Mouse (Mus musculus): Measurements from ENCODE around the gene Ocrl. TPM values are rescaled to one million over a fixed set of nuclear protein-coding genes. Genes with fewer than 3 reads are reported as not detected.

The Ocrl gene
- total RNA-seq, 2 experiments from 2014 or later, result 11.3 to 12.0 TPM

DNA sequence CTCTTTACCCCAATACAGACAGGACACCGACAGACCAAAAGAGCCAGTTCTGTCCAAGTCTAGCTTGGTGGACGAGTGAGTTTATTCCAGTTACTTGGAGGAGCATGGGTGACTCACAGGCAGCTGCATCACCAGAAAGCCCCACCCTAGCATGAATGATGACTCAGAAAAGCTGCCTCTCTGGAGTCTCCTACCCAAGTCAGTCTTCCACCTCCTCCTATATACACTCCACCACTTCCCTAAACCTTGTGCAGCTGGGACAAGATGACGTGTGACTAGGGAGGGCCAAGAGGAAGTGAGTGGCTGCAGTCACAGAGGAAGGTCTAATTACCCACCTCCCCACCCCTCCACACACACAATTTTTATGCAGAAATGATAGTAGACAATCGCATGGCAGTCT lies 64.4 kb downstream of the Ocrl start:
- peak; percentile 27 for DNase-seq (ENCODE audit: low spot score)

DNA sequence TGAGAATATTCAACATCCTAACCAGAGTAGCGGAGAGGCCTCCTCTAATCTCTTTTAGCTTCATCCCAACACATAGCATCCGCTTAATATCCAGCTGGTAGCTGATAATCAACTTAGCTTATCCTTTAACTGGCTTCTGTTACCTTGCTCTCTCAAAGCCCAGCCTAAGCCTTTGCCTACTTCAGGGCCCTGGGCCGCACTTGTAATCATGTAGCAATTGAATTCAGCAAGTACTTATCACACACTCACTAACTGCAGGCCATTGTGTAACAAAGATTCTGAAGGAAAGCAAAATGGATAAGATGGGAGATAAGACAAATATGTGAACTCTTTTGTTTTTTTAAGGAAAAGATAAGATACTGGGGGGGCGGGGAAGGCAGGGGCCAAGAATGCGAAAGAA lies 64.9 kb downstream of the Ocrl start:
- DNase-seq (ENCODE audit: low spot score), result no peak

DNA sequence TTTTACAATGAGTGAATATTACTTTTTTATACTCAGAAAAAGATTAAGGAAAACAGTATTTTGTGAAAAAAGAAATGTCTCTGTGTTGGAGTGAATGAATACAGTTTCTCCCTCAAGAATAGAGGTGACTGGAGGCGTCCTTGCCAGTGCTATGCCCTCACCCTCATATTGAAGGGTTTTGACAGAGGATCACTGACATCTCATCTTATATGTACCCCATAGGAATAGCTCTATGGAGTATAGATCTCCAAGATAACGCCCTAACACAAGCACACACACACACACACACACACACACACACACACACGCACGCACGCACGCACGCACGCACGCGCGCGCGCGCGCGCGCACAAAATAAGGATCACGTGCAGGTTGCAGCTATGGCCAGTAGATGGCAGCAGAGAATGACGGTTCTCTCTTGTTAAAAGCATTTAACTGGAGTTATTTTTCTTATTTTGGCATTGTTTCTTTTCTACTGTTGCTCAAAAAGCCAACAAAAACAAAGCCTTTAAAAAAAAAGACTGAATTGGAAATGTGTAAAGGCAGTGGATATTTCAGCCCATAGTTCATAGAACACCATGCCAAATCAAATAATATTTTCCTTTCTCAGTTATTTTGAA lies 72.9 kb downstream of the Ocrl start:
- peak; percentile 60 for DNase-seq (ENCODE audit: low spot score)

DNA sequence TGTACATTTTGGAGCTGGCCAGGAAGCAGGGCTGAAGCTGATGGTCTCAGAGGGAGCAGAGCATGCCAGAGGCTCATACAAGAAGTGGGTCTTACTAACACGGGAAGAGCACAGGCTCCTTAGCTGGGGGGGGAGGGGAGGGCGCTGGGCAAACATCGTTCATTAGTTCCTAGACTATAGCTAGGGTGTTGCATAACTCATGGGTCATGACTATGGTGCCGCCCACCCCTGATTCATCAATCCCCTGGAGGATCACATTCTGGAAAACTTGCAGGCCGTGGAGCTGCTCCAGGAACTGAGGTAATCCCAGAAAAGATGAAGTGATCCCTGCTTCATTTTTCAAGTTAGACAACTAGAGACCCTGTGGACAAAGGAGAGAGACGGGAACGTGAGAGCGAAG lies 75.8 kb downstream of the Ocrl start:
- DNase-seq (ENCODE audit: low spot score), result peak; percentile 60

DNA sequence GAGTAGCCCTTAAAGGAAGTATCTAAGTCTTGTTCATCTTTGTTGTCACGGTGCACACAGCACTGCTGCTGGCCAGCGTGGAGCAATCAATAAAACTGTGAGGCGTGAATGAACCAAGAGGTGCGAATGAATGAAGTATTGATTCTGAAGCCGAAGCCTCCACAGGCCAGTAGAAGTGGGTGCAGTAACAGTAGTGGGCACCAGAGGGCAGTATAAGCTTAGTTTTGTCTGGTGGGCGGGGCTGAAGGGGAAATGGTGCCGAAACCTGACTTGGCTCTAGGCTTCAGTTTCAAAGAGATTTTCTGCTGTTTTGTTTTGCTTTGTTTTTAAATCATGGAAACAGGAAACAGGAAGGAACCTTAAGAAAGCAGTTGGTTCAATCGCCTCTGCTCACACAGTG lies 80.4 kb downstream of the Ocrl start:
- DNase-seq (ENCODE audit: low spot score), result peak; percentile 76

DNA sequence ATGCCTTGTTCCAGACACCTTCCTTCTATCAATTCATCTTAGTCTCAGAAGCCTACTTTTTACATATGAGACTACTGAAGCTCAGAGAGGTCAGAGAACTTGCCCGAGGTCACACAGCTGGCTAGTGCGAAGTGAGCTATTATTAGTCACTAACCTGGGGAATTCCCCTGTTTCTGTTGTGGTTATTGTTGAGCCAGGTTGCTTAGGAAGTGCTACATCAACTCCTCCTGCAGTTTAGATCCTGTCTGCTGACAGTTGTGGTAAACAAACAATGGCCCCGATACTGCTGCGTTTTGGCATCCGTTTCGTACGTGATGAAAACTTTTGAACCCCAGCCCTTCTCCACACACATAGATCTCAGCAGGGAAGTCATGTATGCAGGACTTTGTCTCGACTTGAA lies 86.2 kb downstream of the Ocrl start:
- DNase-seq (ENCODE audit: low spot score), result no peak

DNA sequence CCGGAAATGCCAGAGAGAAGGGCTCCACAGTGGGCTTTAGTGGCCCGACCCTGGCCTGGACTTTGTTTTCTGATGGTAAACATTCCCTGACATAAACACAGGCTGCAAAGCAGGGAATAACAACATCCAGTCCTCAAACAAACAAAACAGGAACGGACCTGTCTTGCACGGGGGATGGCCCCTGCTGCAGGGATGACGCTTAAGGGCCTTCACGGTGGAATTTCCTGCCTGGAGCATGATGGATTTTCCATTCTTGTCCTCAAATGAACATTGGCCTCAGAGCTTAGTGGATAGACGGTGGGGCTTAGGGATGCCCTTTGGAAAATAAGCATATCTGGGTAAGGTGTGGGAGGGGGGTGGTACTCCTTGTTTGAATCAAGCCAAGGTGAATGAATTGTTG lies 89.0 kb downstream of the Ocrl start:
- DNase-seq (ENCODE audit: low spot score), result no peak

DNA sequence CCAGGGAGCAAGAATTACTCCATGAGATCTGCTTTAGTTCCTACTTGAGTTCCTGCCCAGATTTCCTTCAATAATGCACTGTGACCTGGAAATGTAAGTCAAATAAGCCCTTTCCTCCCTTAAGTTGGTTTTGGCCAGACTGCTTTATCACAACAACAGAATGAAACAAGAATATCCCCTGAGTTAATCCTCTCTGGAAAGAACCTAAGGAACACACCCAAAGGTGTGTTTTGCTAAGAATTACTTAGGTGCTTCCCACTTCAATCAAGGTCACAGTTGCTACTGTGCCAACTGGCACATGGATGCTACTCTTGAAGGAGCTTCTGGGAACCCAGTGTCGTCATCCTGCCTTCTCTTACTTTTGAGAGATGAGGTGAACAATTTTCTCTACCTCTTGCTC lies 92.6 kb downstream of the Ocrl start:
- DNase-seq (ENCODE audit: low spot score), result no peak

DNA sequence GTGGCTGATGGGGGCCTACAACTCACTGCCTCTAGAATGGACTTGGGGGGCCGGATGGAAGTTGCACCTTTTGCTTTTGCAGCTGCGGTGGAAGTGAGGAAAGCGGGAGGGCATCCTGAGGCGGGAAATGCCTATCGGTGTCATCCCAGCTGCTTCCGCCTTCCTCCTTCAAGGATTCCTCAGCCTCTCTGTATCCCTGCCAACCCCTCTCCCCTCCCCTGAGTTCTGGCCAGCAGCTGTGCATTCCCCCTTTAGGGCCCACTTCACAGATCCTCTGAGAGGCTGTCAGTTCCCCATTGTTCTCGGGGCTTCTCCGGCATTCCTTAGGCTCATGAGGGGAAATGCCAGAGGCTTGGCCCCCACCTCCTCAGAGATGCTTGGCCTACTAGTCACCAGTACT lies 93.9 kb downstream of the Ocrl start:
- DNase-seq (ENCODE audit: low spot score), result no peak

DNA sequence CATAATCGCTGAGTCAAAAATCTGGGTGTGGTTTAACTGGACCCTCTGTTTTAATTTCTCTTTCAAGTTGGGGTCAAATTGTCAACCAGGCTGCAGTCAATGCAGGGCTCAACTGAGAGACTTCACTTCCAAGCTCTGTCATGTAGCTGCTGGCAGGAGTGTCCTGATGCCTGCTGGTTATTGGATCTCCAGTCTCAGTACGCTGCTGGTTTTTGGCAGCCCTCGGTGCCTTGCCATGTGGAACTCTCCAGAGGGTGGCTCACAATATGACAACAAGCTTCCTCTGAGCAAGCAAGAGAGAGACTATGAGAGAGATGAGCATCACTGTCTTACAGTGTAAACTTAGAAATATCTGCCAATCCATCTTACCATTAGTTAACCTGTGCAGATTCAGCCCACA lies 99.5 kb downstream of the Ocrl start:
- DNase-seq (ENCODE audit: low spot score), result no peak

Other genes starting within 250 kb of the Ocrl start
- gene Smarca1, start 19.4 kb upstream of the Ocrl start, total RNA-seq (2021), result 1 to 10 TPM; 3.9 to 4.8 TPM
- under 1 TPM; 0.59 to 0.85 TPM for gene Apln, start 122.5 kb downstream of the Ocrl start, total RNA-seq (2021)
- gene Xpnpep2, start 196.3 kb downstream of the Ocrl start, total RNA-seq (2021), result under 1 TPM; 0.31 to 0.82 TPM
- under 1 TPM; 0.11 to 0.31 TPM for gene Sash3, start 234.0 kb downstream of the Ocrl start, total RNA-seq (2021)

Data from gastrocnemius, adult 18-20 months (tissue).